Mouse (Mus musculus): ENCODE results near the gene Mob3b. TPM values are rescaled to one million over a fixed set of nuclear protein-coding genes. Genes with fewer than 3 reads are reported as not detected.
"Not testable (repeated sequence)": the region's sequence is repeated elsewhere in the genome, so short reads cannot be mapped to it uniquely, and the experiment has no call there.

Mob3b gene
- total and polyA plus RNA-seq, 3 experiments = 7.9 to 35.2 (median 23.7) TPM

- no peak for DNase-seq
These were observed 189.7 kb downstream of the Mob3b start for GRCm38 (mm10) chr4:34967541-34967940.

DNA sequence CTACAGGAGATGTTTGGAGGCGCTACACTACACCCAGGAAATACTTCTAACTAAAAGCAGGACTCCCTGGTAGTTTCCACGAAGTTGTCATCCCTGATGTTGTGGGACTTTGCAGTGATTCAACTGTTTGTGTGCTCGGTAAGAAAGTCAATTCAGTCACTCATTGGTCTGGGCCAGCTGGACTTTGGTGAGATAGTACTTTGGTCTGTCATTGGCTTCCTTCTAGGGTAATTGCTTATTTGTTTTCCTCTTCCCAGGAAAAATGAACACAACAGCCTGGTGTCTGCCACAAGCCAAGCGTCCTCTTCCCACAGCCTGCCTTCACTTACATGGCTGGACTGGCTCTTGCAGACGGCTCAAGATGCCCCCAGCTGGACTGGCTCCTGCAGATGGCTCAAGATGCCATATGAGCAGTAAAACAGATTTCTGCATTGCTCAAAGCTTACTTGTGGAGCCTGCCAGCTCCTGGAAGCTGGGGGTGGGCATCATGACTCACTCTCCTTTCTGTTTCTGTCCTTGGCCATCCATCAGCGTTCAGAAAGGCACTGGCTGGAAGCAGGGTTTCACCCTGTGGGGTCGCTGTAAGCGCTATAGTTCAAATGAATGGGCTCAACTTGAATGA is 190.8 kb downstream of the Mob3b start:
- DNase-seq = peak; percentile 89

- no peak for DNase-seq
These were observed 192.4 kb downstream of the Mob3b start for GRCm38 (mm10) chr4:34964906-34965305.

DNA sequence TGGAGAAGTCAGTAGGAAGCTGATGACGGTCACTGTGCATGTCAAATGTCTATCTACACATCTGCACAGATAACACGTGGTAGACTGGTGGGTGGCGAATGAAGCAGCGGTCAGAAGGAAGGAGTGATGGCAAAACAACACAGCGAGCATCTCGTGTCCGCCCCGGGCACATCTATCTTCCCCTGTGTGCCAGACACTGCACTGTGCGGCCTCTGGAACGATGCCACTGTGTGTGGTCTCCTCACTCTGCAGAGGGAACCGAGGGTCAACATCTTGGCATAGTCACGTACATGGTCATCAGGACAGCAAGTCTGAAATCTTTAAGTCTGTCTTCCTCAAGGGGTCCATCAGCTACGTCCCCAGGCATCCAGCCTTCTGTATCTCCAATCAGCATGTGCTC is 193.3 kb downstream of the Mob3b start:
- no peak for DNase-seq

DNA sequence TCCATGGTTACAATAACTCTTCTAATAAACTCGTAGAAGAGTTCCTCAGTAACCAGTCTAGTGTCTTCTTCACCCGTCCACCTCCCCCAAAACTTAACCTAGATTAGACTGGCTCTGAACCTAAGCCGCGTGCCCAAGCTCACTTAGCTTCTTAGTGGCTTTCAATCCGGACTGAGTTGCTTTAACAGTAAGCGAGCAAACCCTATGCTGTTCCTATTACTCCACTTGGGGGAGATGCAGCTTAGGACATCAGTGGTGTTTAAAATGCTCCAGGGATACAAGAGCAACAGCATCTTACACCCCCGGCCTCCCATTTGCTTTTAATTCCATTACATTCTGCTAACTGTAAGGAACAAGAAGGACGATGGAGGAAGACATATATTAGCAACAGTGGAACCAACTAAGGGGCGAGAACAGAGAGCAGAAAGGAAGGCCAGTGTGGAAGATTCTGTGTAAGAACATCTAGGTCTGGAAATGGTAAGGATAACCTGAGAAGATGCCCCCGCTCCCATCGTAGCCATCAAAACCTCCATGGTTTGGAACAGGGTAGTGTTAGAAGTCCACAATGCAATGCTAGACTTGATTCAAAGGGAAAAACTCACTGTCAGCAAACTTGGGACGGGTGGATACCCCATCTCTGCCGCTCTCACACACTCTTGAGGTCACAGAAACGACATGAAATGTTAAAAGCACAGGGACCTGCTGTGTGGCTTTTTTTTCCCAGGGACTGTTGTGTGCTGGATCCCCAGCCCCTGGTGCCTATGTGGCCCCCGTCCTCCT is 196.3 kb downstream of the Mob3b start:
- no peak for DNase-seq

- no peak for DNase-seq
These were observed 197.8 kb downstream of the Mob3b start for GRCm38 (mm10) chr4:34959477-34959876.

DNA sequence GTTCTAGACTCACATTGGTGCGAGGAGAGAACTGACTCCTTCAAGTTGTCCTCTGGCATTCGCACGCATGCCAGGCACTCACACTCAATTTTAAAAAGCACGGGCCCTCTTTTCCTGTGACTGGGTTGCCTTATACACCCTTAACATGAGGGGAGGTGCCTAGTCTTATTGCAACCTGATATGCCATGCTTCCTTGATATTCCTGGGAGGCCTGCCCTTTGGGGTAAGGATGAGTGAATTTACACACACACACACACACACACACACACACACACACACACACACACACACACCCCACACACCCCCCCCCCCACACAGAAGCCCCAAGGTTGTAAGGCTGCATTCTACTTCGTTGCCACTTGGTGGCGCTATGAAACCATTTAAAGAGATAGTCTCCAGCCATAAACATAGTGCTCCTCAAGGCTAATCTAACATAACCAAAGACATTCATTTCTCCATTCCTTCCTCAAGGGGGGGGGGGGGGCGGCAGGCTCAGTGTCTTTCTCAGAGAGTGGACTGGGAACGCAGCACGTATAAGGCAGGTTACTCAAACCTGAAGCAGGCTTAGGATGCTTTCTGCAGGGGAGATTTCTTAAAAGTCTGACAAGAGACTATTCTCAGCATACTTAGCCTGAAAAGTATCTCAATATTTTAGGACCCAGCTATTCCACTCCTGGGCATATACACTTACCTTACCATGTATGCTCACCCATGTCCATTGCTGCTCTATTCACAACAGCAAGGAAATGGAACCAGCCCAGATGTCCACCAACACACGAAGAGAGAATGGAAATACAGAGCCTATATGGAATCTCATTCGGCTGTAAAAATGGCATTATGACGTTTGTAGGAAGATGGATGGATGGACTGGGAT is 198.9 kb downstream of the Mob3b start:
- no peak for DNase-seq

- no peak for DNase-seq
These were observed 203.6 kb downstream of the Mob3b start for GRCm38 (mm10) chr4:34953716-34954115.

GRCm38 (mm10) chr4:34947181-34947580 is 210.1 kb downstream of the Mob3b start:
- DNase-seq = no peak

GRCm38 (mm10) chr4:34941046-34941445 is 216.2 kb downstream of the Mob3b start:
- DNase-seq = no peak

DNA sequence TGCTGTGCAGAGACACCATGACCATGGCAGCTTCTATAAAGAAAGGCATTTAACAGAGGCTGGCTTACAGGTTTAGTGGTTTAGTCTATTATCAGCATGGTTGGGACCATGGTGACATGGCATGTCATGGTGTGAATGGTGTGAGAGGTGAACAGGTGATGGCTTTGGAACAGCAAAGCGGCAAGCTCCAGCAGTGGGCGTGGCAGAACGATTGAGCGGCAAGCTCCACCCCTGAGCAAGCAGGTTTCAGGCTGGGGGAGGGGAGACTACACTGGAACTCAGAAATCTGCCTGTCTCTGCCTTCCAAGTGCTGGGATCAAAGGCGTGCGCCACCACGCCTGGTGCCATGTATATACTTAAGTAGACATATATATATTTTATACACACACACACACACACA is 228.9 kb downstream of the Mob3b start:
- not testable (repeated sequence) for DNase-seq

DNA sequence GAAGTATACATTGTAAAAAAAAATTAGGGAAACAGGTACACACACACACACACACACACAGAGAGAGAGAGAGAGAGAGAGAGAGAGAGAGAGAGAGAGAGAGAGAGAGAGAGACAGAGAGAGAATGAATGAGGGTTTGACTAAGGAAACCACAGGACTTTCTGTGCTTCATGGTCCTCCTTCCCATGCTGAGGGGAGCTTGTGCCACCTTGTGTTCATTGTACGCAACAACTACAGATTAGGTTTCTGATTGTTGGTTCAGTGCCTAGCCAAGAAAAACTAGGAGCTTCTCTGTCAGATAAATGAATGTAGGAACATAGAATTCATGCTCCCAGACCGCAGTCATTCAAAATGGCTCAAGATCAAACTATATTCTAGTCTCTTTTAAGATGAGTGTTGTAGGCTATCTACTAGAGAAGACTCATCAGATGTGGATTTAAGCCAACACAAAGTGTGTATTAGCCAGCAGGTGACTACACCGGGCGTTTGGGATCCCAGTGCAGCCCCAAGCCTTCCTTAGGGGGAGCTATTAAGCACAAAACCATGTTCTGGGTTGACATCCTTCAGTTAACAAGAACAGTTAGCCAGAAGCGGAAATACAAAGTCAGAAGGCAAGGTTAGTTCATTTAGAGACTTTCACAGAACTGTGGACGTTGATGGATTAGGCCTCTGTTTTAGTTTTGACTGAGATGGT is 235.0 kb downstream of the Mob3b start:
- peak; percentile 49 for DNase-seq

DNA sequence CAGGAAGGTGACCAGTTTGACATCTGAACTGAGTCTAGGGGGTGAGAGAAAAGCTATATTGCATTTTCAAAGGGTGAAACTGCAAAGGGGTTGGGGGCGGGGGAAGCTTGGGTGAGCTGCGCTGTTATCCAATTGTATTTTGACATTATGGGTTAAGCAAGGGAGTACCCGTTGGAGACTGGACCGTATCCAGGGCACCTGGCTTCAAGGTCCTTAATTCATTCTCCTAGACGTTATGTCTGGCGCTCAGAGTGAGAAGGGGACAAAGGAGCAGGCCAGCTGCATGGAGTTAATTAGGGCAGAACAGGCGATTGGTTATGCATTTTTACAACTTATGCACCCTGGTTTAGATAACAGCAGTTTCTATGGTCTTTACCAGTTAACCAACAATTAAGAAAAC is 239.9 kb downstream of the Mob3b start:
- no peak for DNase-seq

DNA sequence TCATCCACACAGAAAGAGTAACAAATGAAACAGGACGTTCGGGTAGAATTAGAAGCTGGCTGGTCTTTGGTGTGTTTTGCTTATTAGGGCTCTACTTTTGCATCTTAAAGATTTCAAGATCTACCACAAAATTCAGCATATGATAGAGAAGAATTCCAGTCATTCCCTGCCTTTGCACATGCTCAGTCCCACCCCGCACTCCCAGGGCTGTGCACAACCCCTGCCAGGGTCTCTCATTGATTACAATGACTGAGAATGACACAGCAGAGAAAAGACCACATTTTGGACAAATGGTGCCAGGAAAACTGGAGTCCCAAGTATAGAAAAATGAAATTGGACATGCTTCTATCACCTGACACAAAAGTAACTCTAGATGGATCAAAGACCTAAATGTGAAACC is 245.1 kb downstream of the Mob3b start:
- DNase-seq = no peak

DNA sequence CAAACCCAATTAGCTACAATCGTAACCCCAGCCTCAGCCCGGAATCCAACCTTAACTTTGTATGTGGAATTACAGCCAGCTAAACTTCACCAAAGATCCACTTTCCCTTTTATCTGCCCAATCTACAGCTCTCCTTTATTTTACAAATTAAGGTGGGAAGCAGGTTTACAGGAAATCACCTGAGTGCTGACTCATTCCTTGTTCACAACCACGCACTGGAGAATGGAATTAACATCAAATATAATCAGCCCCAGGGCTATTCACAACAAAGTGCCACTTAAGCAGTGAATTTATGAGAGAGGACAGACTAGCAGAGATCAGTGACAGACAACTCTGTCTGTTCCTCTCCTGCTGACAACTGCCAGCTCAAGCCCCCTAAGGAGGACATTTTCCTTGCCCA is 245.9 kb downstream of the Mob3b start:
- DNase-seq = no peak

DNA sequence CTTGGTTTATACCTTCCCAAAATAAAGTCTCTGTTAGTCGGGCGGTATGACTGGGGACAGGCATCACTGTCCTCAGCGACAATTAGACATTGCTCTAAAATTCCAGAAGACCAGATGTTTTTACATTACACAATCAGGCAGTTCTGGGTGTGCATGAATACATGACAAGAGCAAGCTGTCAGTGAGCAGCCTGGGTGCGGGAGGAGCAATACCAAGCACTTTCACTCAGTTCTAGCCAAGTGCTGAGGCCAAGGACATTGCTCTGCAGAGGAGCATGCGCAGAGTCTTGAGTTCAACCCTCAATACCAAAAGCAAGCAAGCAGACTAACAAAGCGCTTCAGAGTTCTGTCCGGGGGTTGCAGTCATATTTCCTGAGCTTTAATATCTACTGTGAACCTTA is 249.2 kb downstream of the Mob3b start:
- DNase-seq = peak; percentile 51

DNA sequence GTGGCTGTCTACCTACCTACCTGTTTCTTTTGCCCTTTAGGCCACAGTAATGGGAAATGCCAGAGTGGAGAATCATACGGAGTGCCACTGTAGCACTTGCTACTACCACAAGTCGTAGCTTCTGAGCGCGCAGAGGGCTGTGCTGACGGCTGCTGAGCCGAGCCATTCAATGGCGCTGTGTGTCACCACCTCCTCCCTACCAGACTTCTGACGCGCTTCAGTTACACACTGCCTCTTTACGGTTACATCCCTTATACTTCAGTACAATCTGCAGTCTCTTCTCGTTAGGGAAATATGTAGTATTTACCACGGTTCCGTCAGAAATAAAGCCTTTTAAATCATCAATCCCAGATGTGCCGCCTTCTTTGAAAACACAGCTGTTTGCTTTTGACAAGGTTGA is 250.3 kb downstream of the Mob3b start:
- DNase-seq = no peak

GRCm38 (mm10) chr4:34906151-34906550 is 251.1 kb downstream of the Mob3b start:
- DNase-seq = no peak

- no peak for DNase-seq
These were observed 251.9 kb downstream of the Mob3b start for GRCm38 (mm10) chr4:34905396-34905795.

DNA sequence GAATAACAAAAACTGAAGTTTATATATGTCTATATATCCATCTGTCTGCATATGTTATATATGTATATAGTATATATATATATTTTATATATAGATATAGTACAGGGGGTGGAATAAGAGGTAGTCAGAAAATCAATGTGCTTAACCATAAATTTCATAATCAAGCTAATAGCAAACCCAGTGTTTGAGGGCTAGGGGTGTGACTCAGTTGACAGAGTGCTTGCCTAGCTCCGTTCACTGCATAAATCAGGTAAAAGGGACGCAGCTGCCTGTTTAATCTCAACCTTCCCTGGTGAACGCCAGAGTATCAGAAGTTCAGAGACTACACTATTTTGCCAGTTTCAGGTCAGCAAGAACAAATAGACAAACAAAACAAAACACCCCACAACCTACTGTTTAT is 255.7 kb downstream of the Mob3b start:
- not testable (repeated sequence) for DNase-seq

GRCm38 (mm10) chr4:34901166-34901565 is 256.1 kb downstream of the Mob3b start:
- DNase-seq = no peak

- DNase-seq = no peak
These were observed 257.1 kb downstream of the Mob3b start for GRCm38 (mm10) chr4:34900155-34900554.
